Comparison of ENCODE assay signal across 15 mouse cellular contexts in the genomic region with DNA sequence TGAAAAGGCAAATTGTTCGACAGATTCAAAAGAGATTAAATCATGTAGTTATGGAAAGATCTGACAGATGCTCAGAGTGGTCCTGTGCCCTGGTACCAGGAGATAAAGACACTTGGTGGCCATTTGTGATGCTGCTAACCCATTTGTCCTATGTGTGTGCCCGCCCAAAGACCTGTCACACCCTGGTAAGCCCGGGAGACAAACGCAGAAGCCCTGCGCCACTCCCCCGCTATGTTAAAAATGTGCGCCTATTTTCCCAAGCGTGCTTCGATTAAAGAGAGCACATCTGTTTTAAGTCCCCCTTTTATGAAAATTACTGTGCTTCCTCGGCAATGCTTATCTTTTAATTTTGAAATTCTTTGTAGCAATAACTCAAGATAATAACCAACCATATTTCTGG. TPM values are rescaled to one million over a fixed set of nuclear protein-coding genes. Genes with fewer than 3 reads are reported as not detected.
DNase-seq lines count a peak whose midpoint lies in the region; ATAC-seq and TF ChIP-seq lines count a peak whose summit lies in the region.
"Had no signal": no experiment of that assay in that cellular context is flagged by ENCODE, and none has a peak within 500 bp of the region (broad histone marks: within the 10 kb centered on the region; RNA-seq: fewer than 3 reads in every experiment).

No protein-coding gene starts in this region.

- no peak for DNase-seq in heart, postnatal 25 days (ENCODE audit: low spot score)
- DNase-seq in embryo, embryonic 11 days = peak; percentile 49
- peak; percentile 29 for DNase-seq in neural tube, embryonic 10.5 days (ENCODE audit: extremely low spot score, low spot score)
- no peak for DNase-seq in gastrocnemius, adult 8-10 months (ENCODE audit: low spot score in 2 of 2)
- DNase-seq in kidney, adult 9 months = no peak
- DNase-seq in cerebellum, adult 2 months = no peak
- DNase-seq: adrenal gland, postnatal 25 days; cerebellum, adult 8-10 months; right cerebral cortex, adult 18-20 months had no signal

- H3K36me3 ChIP-seq in heart, embryonic 13.5 days = no peaks in the 10 kb centered on the region
- no peaks in the 10 kb centered on the region for H3K36me3 ChIP-seq in hindbrain, embryonic 15.5 days

- no peak for TF ChIP-seq CTCF in cerebellum, adult 2 months (IDR thresholded peaks at IDR 0.05; ENCODE audit: borderline replicate concordance, insufficient read depth, low read depth, low read length)

- no peak overlapping the region for H3K4me3 ChIP-seq in heart, embryonic 13.5 days
- no peak overlapping the region for H3K4me3 ChIP-seq in hindbrain, embryonic 15.5 days
- H3K4me3 ChIP-seq in cerebellum, adult 2 months (replicated peaks; ENCODE audit: insufficient read depth, low read depth, low read length) = no peak overlapping the region
- H3K4me3 ChIP-seq: erythroblast, embryonic 14.5 days had no signal

- H3K27me3 ChIP-seq in heart, embryonic 13.5 days (replicated peaks) = no peaks in the 10 kb centered on the region
- H3K27me3 ChIP-seq in hindbrain, embryonic 15.5 days = no peaks in the 10 kb centered on the region
- H3K27me3 ChIP-seq in cerebellum, adult 2 months (ENCODE audit: control insufficient read depth, insufficient read depth, low read length) = no peaks in the 10 kb centered on the region; the same call in 1 of the 2 replicates

- intact Hi-C loops in heart, postnatal 25 days (cut with DNase I) = no loop called here

- no peak overlapping the region for H3K9ac ChIP-seq in heart, embryonic 13.5 days
- no peak overlapping the region for H3K9ac ChIP-seq in hindbrain, embryonic 15.5 days

- 0 out of 2 replicates have a peak, but pooled peaks cover 3% of the 10 kb centered on the region for H3K4me1 ChIP-seq in heart, embryonic 13.5 days
- peaks cover 7% of the 10 kb centered on the region for H3K4me1 ChIP-seq in hindbrain, embryonic 15.5 days (replicated peaks)
- H3K4me1 ChIP-seq in cerebellum, adult 2 months (ENCODE audit: control insufficient read depth, insufficient read depth, low read length) = no peaks in the 10 kb centered on the region

- 25% methylated on average over 10 of the region's 10 CpGs for WGBS in heart, embryonic 13.5 days
- WGBS in hindbrain, embryonic 15.5 days = 13% methylated on average over 10 of the region's 10 CpGs
- WGBS in cerebellum, adult 2 months = 15% methylated on average over 10 of the region's 10 CpGs

- TF ChIP-seq POLR2A in cerebellum, adult 2 months (IDR thresholded peaks at IDR 0.05; ENCODE audit: borderline replicate concordance, insufficient read depth, low read length) = no peak

- H3K27ac ChIP-seq in heart, embryonic 13.5 days (replicated peaks) = no peak overlapping the region
- H3K27ac ChIP-seq in hindbrain, embryonic 15.5 days (replicated peaks) = no peak overlapping the region
- no peak overlapping the region for H3K27ac ChIP-seq in cerebellum, adult 2 months (ENCODE audit: insufficient read depth, low read length)

- H3K4me2 ChIP-seq in heart, embryonic 13.5 days = peak overlapping the region; percentile 51
- H3K4me2 ChIP-seq in hindbrain, embryonic 15.5 days = peak overlapping the region; percentile 43

- H3K9me3 ChIP-seq in heart, embryonic 13.5 days = peaks cover 8% of the 10 kb centered on the region; the same call in 1 of the 2 replicates
- no peaks in the 10 kb centered on the region for H3K9me3 ChIP-seq in hindbrain, embryonic 15.5 days

- no peak for ATAC-seq in heart, embryonic 13.5 days (ENCODE audit: extremely low read depth, insufficient number of reproducible peaks, low FRiP score, low TSS enrichment)
- no peak for ATAC-seq in hindbrain, embryonic 15.5 days (ENCODE audit: low FRiP score, low read depth)
- ATAC-seq: CD4-positive, CD25-positive, alpha-beta regulatory T cell, adult 4 months had no signal

RNA-seq across cellular contexts. Expression of gene Piwil1, which starts 1.4 kb away (rescaled TPM):
- not detected in 2 replicates for polyA plus RNA-seq in heart, embryonic 13.5 days (2015; fragmentation: Nextera tagmentation; extraction: Ambion mirVana)
- total RNA-seq in heart, postnatal 25 days (2021) = not detected
- 0.32 and 0.39 TPM in 2 replicates for polyA plus RNA-seq in hindbrain, embryonic 15.5 days (2015; fragmentation: Nextera tagmentation; extraction: Ambion mirVana)
- total RNA-seq in gastrocnemius, adult 8-10 months (2022) = not detected
- polyA plus RNA-seq in cerebellum, adult 2 months (2012; rRNA removed) = 0.08 and 0.15 TPM in 2 replicates
- total RNA-seq: adrenal gland, postnatal 25 days; liver, adult 2 months had no signal
- polyA plus RNA-seq: erythroblast, embryonic 14.5 days; heart, embryonic 14.5 days; liver, adult 2 months had no signal

Comparison
In these comparisons a context has a peak if more than half of its experiments do, and no peak if none do; other contexts are left out.
1. DNase-seq: peak in embryo, embryonic 11 days (single experiment) and neural tube, embryonic 10.5 days (single experiment); none in heart, postnatal 25 days (single experiment), gastrocnemius, adult 8-10 months (0 of 2), kidney, adult 9 months (single experiment) and cerebellum, adult 2 months (0 of 2).